Mouse (Mus musculus): ENCODE data around the gene Eef1g. TPM values are rescaled to one million over a fixed set of nuclear protein-coding genes. Genes with fewer than 3 reads are reported as not detected.

Eef1g gene
- polyA plus RNA-seq, 1 experiment from 2014 or later, result 247 TPM

- peak; percentile 90 for DNase-seq (ENCODE audit: low spot score)
- peak overlapping the region; percentile 91 for H3K4me3 ChIP-seq (ENCODE audit: low read depth, low read length)
Measured at GRCm38 (mm10) chr19:8992769-8993624, 26.2 kb downstream of the Eef1g start.

DNA sequence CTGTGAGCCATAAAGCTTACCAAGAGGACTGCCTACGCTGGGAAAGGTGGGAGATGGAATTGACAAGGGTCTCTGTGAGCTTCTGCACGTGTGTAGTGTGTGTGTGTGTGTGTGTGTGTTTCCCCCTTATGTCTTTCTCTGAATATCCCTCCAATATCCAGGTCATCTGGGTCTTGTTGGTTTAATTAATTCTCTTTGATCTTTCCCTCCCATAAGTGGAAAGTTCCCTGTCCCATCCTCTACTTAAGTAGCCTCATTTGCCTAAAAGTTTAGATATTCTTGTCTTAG lies 26.7 kb downstream of the Eef1g start:
- no peak for ATAC-seq (ENCODE audit: low FRiP score, low TSS enrichment)
- TF ChIP-seq CTCF (IDR thresholded peaks at IDR 0.05; ENCODE audit: low read depth), result no peak
- H3K4me2 ChIP-seq (replicated peaks; ENCODE audit: low read depth), result peak overlapping the region; percentile 76
- WGBS, result 55% methylated on average over 2 of the region's 2 CpGs
- peaks cover 27% of the 10 kb centered on the region for H3K4me1 ChIP-seq (replicated peaks; ENCODE audit: control insufficient read depth, insufficient read depth)
- H3K4me3 ChIP-seq (ENCODE audit: low read depth, low read length), result peak overlapping the region; percentile 10; the same call in 1 of the 2 replicates
- H3K27ac ChIP-seq (replicated peaks), result peak overlapping the region; percentile 99
- no peak for DNase-seq (ENCODE audit: low spot score)
- no peaks in the 10 kb centered on the region for H3K9me3 ChIP-seq (ENCODE audit: control insufficient read depth, low read length)
- H3K9ac ChIP-seq (ENCODE audit: low read length), result no peak overlapping the region; the same call in 1 of the 2 replicates
- no peaks in the 10 kb centered on the region for H3K27me3 ChIP-seq (ENCODE audit: control insufficient read depth, insufficient read depth, low read length)
- no peaks in the 10 kb centered on the region for H3K36me3 ChIP-seq (ENCODE audit: control insufficient read depth, insufficient read depth, low read length)

More at GRCm38 (mm10) chr19:8992769-8993624, 26.2 kb downstream of the Eef1g start:
- Histone ChIP-seq H3K9me3 (ENCODE audit: control insufficient read depth, low read length) (no peaks in the 10 kb centered on the region), H3K27ac (replicated peaks) (peak overlapping the region; percentile 99), H3K27me3 (ENCODE audit: control insufficient read depth, insufficient read depth, low read length) (no peaks in the 10 kb centered on the region), H3K4me1 (replicated peaks; ENCODE audit: control insufficient read depth, insufficient read depth) (peaks cover 27% of the 10 kb centered on the region), H3K9ac (ENCODE audit: low read length) (peak overlapping the region; percentile 97), H3K36me3 (ENCODE audit: control insufficient read depth, insufficient read depth, low read length) (no peaks in the 10 kb centered on the region), H3K4me2 (replicated peaks; ENCODE audit: low read depth) (peak overlapping the region; percentile 76)
- ATAC-seq (ENCODE audit: low FRiP score, low TSS enrichment), result peak; percentile 16
- WGBS, result 27% methylated on average over 12 of the region's 12 CpGs
- TF ChIP-seq EP300 (optimal IDR thresholded peaks at IDR 0.05) (no peak), CTCF (IDR thresholded peaks at IDR 0.05; ENCODE audit: low read depth) (peak; percentile 92)

DNA sequence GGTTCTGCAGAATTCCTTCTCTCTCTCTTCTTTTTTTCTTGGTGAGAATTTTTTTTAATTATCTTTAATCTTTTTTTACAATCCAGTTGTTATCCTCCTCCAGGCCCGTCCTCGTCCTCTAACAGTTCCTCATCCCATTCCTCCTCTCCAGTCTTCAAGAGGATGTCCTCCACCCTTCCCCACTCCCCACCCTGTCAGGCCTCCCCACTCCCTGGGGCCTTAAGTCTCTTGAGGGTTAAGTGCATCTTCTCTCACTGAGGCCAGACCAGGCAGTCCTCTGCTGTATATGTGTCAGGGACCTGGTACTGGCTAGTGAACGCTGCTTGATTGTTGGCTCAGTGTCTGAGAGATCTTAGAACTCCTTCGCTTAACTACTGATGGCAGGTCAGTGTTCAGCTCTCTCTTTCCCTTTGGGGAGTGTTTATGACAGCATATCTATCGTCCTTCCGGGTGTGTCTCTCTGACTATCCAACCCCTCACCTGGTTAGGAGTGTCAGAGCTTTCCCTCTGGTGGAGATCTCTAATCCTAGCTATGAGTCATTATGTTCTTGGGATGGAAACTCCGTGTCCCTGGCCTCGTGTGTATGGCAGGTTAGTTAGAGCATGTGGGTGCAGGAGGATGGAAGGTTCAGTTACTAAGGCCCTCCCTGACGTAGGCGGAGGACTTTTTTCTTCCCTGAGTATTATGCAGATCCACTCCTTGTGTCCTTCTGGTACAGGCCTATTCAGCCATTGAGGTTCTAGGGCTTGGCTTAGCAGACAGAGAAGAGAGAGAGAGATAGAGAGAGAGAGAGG lies 28.2 kb downstream of the Eef1g start:
- DNase-seq (ENCODE audit: low spot score), result peak; percentile 44
- Histone ChIP-seq H3K36me3 (ENCODE audit: control insufficient read depth, insufficient read depth, low read length) (peaks cover 6% of the 10 kb centered on the region; the same call in 1 of the 2 replicates), H3K4me1 (replicated peaks; ENCODE audit: control insufficient read depth, insufficient read depth) (peaks cover 33% of the 10 kb centered on the region), H3K27ac (replicated peaks) (peak overlapping the region; percentile 82), H3K9ac (ENCODE audit: low read length) (no peak overlapping the region), H3K9me3 (ENCODE audit: control insufficient read depth, low read length) (no peaks in the 10 kb centered on the region), H3K4me2 (replicated peaks; ENCODE audit: low read depth) (peak overlapping the region; percentile 29), H3K4me3 (ENCODE audit: low read depth, low read length) (no peak overlapping the region), H3K27me3 (ENCODE audit: control insufficient read depth, insufficient read depth, low read length) (no peaks in the 10 kb centered on the region)
- TF ChIP-seq CTCF (IDR thresholded peaks at IDR 0.05; ENCODE audit: low read depth) (peak; percentile 18; the same call in 1 of the 2 replicates), EP300 (optimal IDR thresholded peaks at IDR 0.05) (no peak)
- WGBS, result 45% methylated on average over 10 of the region's 10 CpGs
- peak; percentile 30 for ATAC-seq (ENCODE audit: low FRiP score, low TSS enrichment)

GRCm38 (mm10) chr19:8996601-8997000 lies 29.8 kb downstream of the Eef1g start:
- Histone ChIP-seq H3K27ac (replicated peaks) (peak overlapping the region; percentile 91), H3K27me3 (ENCODE audit: control insufficient read depth, insufficient read depth, low read length) (no peaks in the 10 kb centered on the region), H3K4me3 (ENCODE audit: low read depth, low read length) (no peak overlapping the region), H3K4me1 (replicated peaks; ENCODE audit: control insufficient read depth, insufficient read depth) (peaks cover 33% of the 10 kb centered on the region), H3K36me3 (ENCODE audit: control insufficient read depth, insufficient read depth, low read length) (peaks cover 18% of the 10 kb centered on the region), H3K4me2 (replicated peaks; ENCODE audit: low read depth) (no peak overlapping the region), H3K9me3 (ENCODE audit: control insufficient read depth, low read length) (no peaks in the 10 kb centered on the region), H3K9ac (ENCODE audit: low read length) (no peak overlapping the region)
- DNase-seq (ENCODE audit: low spot score), result no peak
- no peak for TF ChIP-seq EP300 (optimal IDR thresholded peaks at IDR 0.05)
- TF ChIP-seq CTCF (IDR thresholded peaks at IDR 0.05; ENCODE audit: low read depth), result peak; percentile 47; the same call in 1 of the 2 replicates
- ATAC-seq (ENCODE audit: low FRiP score, low TSS enrichment), result no peak
- WGBS, result 79% methylated on average over 6 of the region's 6 CpGs

DNA sequence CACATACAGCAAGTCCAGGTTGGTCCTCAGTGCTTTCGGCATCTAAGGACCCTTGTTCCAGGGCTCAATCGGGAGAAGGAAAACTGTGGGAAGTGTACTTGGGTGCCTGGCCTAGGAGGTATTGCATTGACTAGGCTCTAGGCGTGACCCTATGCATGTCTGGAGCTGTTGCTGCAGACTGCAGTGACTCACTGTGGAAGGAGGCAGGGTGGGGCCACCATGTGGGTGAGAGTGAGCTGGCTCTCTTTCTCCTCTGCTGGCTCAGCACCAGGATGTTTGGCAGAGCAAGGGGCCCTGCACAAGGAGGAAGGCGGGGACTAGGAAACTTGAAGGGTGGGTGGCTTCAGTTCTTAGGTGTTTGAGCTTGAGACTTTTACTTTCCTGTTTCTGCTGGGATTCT lies 30.7 kb downstream of the Eef1g start:
- Histone ChIP-seq H3K9me3 (ENCODE audit: control insufficient read depth, low read length) (no peaks in the 10 kb centered on the region), H3K4me1 (replicated peaks; ENCODE audit: control insufficient read depth, insufficient read depth) (peaks cover 27% of the 10 kb centered on the region), H3K4me2 (replicated peaks; ENCODE audit: low read depth) (peak overlapping the region; percentile 32), H3K9ac (ENCODE audit: low read length) (0 out of 2 replicates have a peak overlapping the region, but pooled peaks have one; percentile 2), H3K27ac (replicated peaks) (peak overlapping the region; percentile 91), H3K36me3 (ENCODE audit: control insufficient read depth, insufficient read depth, low read length) (peaks cover 27% of the 10 kb centered on the region), H3K27me3 (ENCODE audit: control insufficient read depth, insufficient read depth, low read length) (no peaks in the 10 kb centered on the region), H3K4me3 (ENCODE audit: low read depth, low read length) (no peak overlapping the region)
- DNase-seq (ENCODE audit: low spot score), result peak; percentile 95
- ATAC-seq (ENCODE audit: low FRiP score, low TSS enrichment), result peak; percentile 96
- TF ChIP-seq EP300 (optimal IDR thresholded peaks at IDR 0.05) (no peak), CTCF (IDR thresholded peaks at IDR 0.05; ENCODE audit: low read depth) (peak; percentile 36)
- WGBS, result 10% methylated on average over 4 of the region's 4 CpGs
